Mouse (Mus musculus) thymus, postnatal 36 days (tissue): ENCODE results near the gene Bdh1.
"Not testable (repeated sequence)": the region's sequence is repeated elsewhere in the genome, so short reads cannot be mapped to it uniquely, and the experiment has no call there.

Experiments used
- DNase-seq, 2 experiments: peaks; one replicate each; pipeline ENCODE4 v3.0.0; 2022; ENCODE audit warnings: mixed read lengths in 2 of 2

Bdh1 gene

GRCm38 (mm10) chr16:31422000-31422399, at the start of gene Bdh1:
Gene Bdh1 (plus strand): TSS chr16:31422280.
- no peak for DNase-seq

GRCm38 (mm10) chr16:31372316-31372715, 49.8 kb upstream of the Bdh1 start:
- DNase-seq = not testable (repeated sequence)

GRCm38 (mm10) chr16:31375877-31376582, 46.0 kb upstream of the Bdh1 start:
- DNase-seq = not testable (repeated sequence)

- DNase-seq = not testable (repeated sequence)
Measured at GRCm38 (mm10) chr16:31388269-31388668, 33.8 kb upstream of the Bdh1 start.

GRCm38 (mm10) chr16:31399231-31399630, 22.8 kb upstream of the Bdh1 start:
- DNase-seq = no peak

GRCm38 (mm10) chr16:31400908-31401692, 21.0 kb upstream of the Bdh1 start:
- no peak for DNase-seq

- no peak for DNase-seq
Measured at GRCm38 (mm10) chr16:31402096-31402495, 20.0 kb upstream of the Bdh1 start.

GRCm38 (mm10) chr16:31403971-31404370, 18.1 kb upstream of the Bdh1 start:
- no peak for DNase-seq

GRCm38 (mm10) chr16:31405040-31405439, 17.0 kb upstream of the Bdh1 start:
- DNase-seq = no peak

GRCm38 (mm10) chr16:31407872-31408271, 14.2 kb upstream of the Bdh1 start:
- DNase-seq = no peak

GRCm38 (mm10) chr16:31410969-31411368, 11.1 kb upstream of the Bdh1 start:
- no peak for DNase-seq

- no peak for DNase-seq
Measured at GRCm38 (mm10) chr16:31412321-31412720, 9.8 kb upstream of the Bdh1 start.

GRCm38 (mm10) chr16:31413777-31414176, 8.3 kb upstream of the Bdh1 start:
- no peak for DNase-seq

GRCm38 (mm10) chr16:31415885-31416450, 6.1 kb upstream of the Bdh1 start:
- no peak for DNase-seq

- DNase-seq = no peak
Measured at GRCm38 (mm10) chr16:31418704-31419103, 3.4 kb upstream of the Bdh1 start.

- no peak for DNase-seq
Measured at GRCm38 (mm10) chr16:31419457-31419856, 2.6 kb upstream of the Bdh1 start.

- DNase-seq = no peak
Measured at GRCm38 (mm10) chr16:31422722-31423121, 642 bp downstream of the Bdh1 start.

GRCm38 (mm10) chr16:31423368-31423767, 1.3 kb downstream of the Bdh1 start:
- DNase-seq = no peak

GRCm38 (mm10) chr16:31424416-31425187, 2.5 kb downstream of the Bdh1 start:
- peak; percentile 11 to 35 for DNase-seq

GRCm38 (mm10) chr16:31425508-31425907, 3.4 kb downstream of the Bdh1 start:
- DNase-seq = peak; percentile 77 to 84

- no peak for DNase-seq
Measured at GRCm38 (mm10) chr16:31426496-31427126, 4.5 kb downstream of the Bdh1 start.

- no peak for DNase-seq
Measured at GRCm38 (mm10) chr16:31428335-31428674, 6.2 kb downstream of the Bdh1 start.
